Mouse (Mus musculus): ENCODE results near the gene Cxcr1.

The Cxcr1 gene

GRCm38 (mm10) chr1:74194445-74194844, at the start of gene Cxcr1:
TSS of gene Cxcr1 (minus strand) at chr1:74194631.
- DNase-seq (ENCODE audit: low spot score in 2 of 2): peak in 1 of 2 experiments; percentile 52

- DNase-seq (ENCODE audit: low spot score in 2 of 2): no peak
These were observed 46.4 kb upstream of the Cxcr1 start for GRCm38 (mm10) chr1:74240832-74241231.

DNA sequence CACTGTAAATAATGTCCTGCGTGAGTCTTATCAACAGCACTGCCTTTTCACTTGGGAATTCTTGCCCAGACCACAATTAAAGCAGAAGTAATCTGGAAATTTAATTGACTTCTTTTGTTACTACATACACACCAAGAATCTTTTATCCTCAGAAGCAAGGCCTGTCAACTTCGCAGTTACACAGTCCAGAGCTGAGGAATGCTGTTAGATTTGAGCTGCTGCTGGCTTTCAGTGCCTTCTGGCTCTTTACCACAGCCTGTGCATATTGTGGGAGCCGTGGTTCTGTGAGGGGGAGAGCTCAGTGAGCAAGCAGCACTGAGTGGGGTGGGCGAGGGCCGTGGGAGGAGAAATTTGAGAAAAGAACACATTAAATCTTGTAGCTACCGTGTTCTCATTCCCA, 45.9 kb upstream of the Cxcr1 start:
- DNase-seq (ENCODE audit: low spot score in 2 of 2): peak in 1 of 2 experiments; percentile 26

DNA sequence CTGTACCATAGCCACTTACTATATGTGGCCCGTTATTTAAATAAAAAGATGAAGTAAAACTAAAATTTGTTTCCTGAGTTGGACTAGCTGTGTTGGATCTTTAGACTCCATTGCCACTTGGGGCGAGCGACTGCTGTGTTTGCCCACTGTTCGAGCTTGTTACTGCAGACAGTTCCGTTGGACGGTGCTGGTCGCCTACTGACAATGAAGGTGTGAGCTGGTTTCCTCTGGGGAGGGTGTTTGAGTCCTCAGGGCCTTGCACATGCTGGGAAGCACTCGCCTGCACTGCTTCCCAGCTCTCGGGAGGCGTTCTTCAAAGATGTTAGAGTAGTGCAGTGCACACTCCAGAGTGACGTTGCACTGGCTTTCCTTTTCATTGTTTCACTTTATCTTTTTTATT, 45.2 kb upstream of the Cxcr1 start:
- no peak for DNase-seq (ENCODE audit: low spot score in 2 of 2)

- DNase-seq (ENCODE audit: low spot score in 2 of 2): no peak
These were observed 44.7 kb upstream of the Cxcr1 start for GRCm38 (mm10) chr1:74239162-74239561.

DNA sequence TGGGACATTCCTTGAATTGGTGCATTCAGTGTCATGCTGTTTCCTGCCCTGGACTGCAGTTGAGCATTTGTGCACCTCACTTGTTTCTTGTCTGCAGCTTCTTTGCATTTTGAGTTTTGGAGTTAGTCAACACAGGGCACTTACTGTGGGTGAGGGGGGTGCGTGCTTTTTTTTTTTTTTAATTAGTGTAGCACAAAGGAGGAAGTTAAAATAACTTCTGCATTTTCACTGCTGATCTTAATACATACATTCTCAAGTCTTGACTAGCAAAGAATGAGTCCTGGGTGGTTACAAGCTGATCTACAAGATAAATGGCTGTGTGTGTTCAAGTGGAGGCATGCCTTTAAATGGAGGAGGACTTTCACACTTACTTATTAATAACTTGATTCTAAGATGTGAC, 43.7 kb upstream of the Cxcr1 start:
- DNase-seq (ENCODE audit: low spot score in 2 of 2): no peak

GRCm38 (mm10) chr1:74237671-74238070, 43.2 kb upstream of the Cxcr1 start:
- no peak for DNase-seq (ENCODE audit: low spot score in 2 of 2)

GRCm38 (mm10) chr1:74236590-74237317, 42.3 kb upstream of the Cxcr1 start:
- peak; percentile 43 to 64 for DNase-seq (ENCODE audit: low spot score in 2 of 2)

DNA sequence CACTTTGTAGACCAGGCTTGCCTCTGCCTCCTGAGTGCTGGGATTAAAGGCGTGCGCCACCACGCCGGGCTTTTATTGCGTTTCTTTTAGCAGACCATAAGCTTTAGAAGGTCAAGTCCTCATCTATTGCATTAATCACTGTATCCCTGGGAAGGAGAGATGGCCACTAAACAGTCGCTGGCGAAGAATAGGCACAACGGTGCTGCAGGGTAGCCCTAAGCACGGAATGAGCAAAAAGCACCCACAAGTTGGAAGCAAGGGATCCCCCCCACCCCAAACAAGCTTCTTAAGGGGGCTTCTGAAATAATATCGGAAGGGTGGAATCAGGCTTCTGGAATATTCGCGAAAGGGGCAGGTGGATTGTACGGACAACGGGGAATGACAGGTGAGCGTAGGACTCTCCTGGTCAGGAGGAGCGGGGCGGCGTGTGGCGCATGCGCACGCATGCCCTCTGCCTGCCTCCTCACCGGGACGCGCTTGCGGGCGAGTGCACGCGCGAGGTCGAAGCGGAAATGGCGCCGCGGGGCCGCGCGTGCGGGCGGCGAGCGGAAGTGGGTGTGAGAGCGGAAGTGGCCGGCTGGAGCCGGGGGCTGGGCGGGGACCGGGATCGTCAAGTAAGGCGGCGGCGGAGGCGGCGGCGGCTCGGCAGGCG, 41.6 kb upstream of the Cxcr1 start, which contains the start of gene Arpc2:
Gene Arpc2 (plus strand): TSS at position 147 of the 652 bp plus-strand sequence.
- peak; percentile 96 for DNase-seq (ENCODE audit: low spot score in 2 of 2)

GRCm38 (mm10) chr1:74230992-74231391, 36.6 kb upstream of the Cxcr1 start:
- no peak for DNase-seq (ENCODE audit: low spot score in 2 of 2)

GRCm38 (mm10) chr1:74229942-74230341, 35.5 kb upstream of the Cxcr1 start:
- no peak for DNase-seq (ENCODE audit: low spot score in 2 of 2)

GRCm38 (mm10) chr1:74227317-74227716, 32.9 kb upstream of the Cxcr1 start:
- DNase-seq (ENCODE audit: low spot score in 2 of 2): no peak

GRCm38 (mm10) chr1:74219922-74220321, 25.5 kb upstream of the Cxcr1 start:
- DNase-seq (ENCODE audit: low spot score in 2 of 2): no peak

DNA sequence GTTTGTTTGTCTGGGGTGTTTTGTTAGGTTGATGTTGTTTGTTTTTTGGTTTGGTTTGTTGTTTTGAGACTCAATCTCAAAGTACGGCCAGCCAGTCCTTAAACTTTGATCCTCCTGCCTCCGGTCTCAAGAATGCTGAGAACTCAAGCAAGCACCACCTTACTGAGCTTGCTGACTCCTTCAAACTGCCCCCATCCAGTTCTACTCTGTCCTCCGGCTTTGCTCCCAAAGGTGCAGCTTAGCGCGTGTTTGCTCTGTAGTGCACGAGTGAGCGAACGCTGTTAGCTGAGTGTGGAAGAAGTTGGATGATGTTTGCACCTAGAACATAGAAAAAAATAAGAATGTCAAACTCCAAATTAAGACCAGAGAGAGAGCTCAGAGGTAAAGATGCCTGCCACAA, 14.5 kb upstream of the Cxcr1 start:
- DNase-seq (ENCODE audit: low spot score in 2 of 2): no peak

- DNase-seq (ENCODE audit: low spot score in 2 of 2): no peak
These were observed 13.5 kb upstream of the Cxcr1 start for GRCm38 (mm10) chr1:74207906-74208305.

GRCm38 (mm10) chr1:74206642-74207041, 12.2 kb upstream of the Cxcr1 start:
- DNase-seq (ENCODE audit: low spot score in 2 of 2): no peak

DNA sequence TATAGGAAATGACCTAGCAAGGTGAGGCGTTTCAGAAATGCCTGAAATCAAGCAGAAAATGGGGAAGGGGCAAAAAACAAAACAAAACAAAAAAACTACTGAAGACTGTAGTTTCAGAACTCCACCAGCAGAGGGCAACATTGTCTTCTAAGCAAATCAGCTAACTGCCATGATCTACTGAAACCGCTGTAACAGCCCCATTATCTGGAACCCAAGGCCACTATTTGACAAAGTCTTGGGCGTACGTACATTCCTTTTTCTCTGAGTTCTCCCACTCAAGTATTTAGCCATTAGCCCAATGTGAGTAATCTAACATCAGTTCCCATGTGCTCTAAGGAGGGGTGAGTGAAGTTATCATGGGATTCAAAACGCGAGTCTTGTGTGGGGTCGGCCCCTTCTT, 11.4 kb upstream of the Cxcr1 start:
- DNase-seq (ENCODE audit: low spot score in 2 of 2): no peak

DNA sequence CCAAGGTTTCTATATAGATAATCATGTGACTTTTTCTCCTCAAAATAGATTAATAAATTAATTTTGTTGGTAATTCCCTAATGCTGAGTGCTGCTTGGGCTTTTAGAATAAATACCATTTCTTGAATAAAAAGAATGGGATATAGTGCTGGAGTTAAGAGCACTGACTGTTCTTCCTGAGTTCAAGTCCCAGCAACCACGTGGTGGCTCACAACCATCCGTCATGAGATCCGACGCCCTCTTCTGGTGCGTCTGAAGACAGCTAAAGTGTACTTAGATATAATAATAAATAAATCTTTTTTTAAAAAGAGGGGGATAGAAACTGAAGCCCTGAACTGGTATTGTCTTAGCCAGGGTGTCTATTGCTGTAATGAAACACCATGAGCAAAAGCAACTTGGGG, 9.0 kb upstream of the Cxcr1 start:
- no peak for DNase-seq (ENCODE audit: low spot score in 2 of 2)

DNA sequence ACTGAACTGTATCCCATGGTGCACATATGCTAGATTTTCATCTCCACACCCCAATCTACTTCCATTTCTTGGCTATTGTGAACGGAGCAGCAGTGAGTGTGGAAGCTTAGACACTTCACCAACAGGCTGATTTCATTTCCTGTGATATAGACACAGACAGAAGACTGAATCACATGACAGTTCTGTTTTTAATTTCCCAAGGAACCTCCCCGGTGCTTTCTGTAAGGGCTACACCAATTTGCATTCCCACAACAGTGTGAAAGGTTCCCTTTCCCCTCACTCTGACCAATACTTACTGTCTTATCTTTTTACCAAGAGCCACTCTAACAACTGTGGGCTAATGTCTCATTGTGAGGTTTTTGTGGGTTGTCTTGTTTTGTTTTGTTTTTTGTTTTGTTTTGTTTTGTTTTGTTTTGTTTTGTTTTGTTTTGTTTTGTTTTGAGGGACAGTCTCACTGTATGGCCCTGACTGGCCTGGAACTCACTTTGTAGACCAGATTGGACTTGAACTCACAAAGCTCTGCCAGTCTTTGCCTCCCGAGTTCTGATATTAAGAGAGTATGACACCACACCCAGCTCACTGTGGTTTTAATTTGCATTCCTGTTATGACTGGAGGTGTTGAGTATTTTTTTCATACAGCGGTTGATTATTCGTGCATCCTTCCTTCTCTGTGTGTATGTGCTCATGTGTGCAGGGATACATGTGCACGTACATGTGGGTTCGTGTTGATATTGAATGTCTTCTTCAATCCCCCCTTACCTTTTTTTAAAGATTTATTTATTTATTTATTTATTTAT, 6.8 kb upstream of the Cxcr1 start:
- no peak for DNase-seq (ENCODE audit: low spot score in 2 of 2)

DNA sequence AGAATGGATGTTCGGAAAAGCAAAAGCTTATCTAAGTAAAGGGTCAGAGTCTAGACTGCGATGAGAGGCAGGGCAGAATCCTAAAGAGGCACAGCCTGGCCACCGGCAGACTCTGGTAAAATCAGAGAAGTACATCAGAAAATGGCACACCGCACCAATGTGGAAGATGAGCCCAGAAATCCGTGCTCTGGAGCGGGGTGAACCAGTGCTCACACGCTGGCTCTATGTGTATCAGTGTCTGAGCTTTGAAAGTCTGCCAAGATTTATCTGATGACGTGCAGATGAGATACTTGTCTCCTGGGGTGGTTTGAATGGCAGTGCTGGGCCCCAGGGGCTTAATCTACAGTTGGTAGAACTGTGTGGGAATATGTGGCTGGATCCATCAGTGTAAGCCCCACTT, 4.6 kb upstream of the Cxcr1 start:
- no peak for DNase-seq (ENCODE audit: low spot score in 2 of 2)

- no peak for DNase-seq (ENCODE audit: low spot score in 2 of 2)
These were observed 3.5 kb upstream of the Cxcr1 start for GRCm38 (mm10) chr1:74197726-74198470.

Data from urinary bladder, postnatal 4 days (tissue).